Mouse (Mus musculus) intestine, postnatal 0 days (tissue): ENCODE measurements around the gene Hpcal4. TPM values are rescaled to one million over a fixed set of nuclear protein-coding genes. Genes with fewer than 3 reads are reported as not detected.

ENCODE experiments used
- ATAC-seq: fragments of 200-750 bp; cut with Nextera tagmentation; 2 replicates; pipeline ENCODE4 v1.8.0; 2017; ENCODE audit warnings: mild to moderate bottlenecking, moderate TSS enrichment, moderate library complexity
- H3K27ac ChIP-seq: fragments of 300-500 bp; sonication (generic); 2 replicates; pipeline ENCODE4 v1.5.1; 2014; ENCODE audit warnings: mild to moderate bottlenecking, low read depth, low read length, moderate library complexity
- H3K27me3 ChIP-seq: fragments of 300-500 bp; sonication (generic); replicated peaks from 2 replicates; pipeline ENCODE4 v1.6.1; 2014; ENCODE audit warnings: low read length, mixed read lengths; ENCODE audit not compliant: control insufficient read depth, insufficient read depth
- H3K36me3 ChIP-seq: fragments of 300-500 bp; sonication (generic); 2 replicates; pipeline ENCODE4 v1.6.1; 2014; ENCODE audit warnings: mild to moderate bottlenecking, moderate library complexity; ENCODE audit not compliant: control insufficient read depth, insufficient read depth
- H3K4me1 ChIP-seq: fragments of 300-500 bp; sonication (generic); replicated peaks from 2 replicates; pipeline ENCODE4 v1.6.1; 2014; ENCODE audit warnings: antibody characterized with exemption, low read length, mixed read lengths; ENCODE audit not compliant: control insufficient read depth, insufficient read depth
- H3K4me2 ChIP-seq: fragments of 300-500 bp; sonication (generic); replicated peaks from 2 replicates; pipeline ENCODE4 v1.6.1; 2014; ENCODE audit warnings: low read depth, mild to moderate bottlenecking, moderate library complexity
- H3K4me3 ChIP-seq: fragments of 300-500 bp; sonication (generic); 2 replicates; pipeline ENCODE4 v1.5.1; 2014; ENCODE audit warnings: low read depth, low read length
- H3K9ac ChIP-seq: fragments of 300-500 bp; sonication (generic); 2 replicates; pipeline ENCODE4 v1.6.1; 2014; ENCODE audit warnings: mild to moderate bottlenecking, low read depth, low read length
- H3K9me3 ChIP-seq: fragments of 300-500 bp; sonication (generic); 2 replicates; pipeline ENCODE4 v1.6.1; 2016; ENCODE audit warnings: mixed run types; ENCODE audit not compliant: control insufficient read depth
- CTCF ChIP-seq: sonication (generic); IDR thresholded peaks from 2 replicates; pipeline ENCODE4 v1.5.1; 2016; ENCODE audit warnings: low read depth, mild to moderate bottlenecking, control low read depth, antibody characterized with exemption, moderate library complexity
- WGBS: fragments of 180-500 bp; shearing (Covaris S2); extraction: QIAGEN DNeasy Blood & Tissue Kit; methylation state at CpG from one replicate; pipeline ENCODE4 v1.1.7; 2014; 5-methylcytosine and 5-hydroxymethylcytosine counted together
- polyA plus RNA-seq: library from polyadenylated mRNA; unstranded; fragments of >200 nt; fragmentation: Nextera tagmentation; extraction: Ambion mirVana; gene quantifications from 2 replicates; pipeline ENCODE4 v1.2.1, GENCODE M21; 2015

The Hpcal4 gene
- polyA plus RNA-seq, 1 experiment from 2014 or later, result 5.0 TPM

DNA sequence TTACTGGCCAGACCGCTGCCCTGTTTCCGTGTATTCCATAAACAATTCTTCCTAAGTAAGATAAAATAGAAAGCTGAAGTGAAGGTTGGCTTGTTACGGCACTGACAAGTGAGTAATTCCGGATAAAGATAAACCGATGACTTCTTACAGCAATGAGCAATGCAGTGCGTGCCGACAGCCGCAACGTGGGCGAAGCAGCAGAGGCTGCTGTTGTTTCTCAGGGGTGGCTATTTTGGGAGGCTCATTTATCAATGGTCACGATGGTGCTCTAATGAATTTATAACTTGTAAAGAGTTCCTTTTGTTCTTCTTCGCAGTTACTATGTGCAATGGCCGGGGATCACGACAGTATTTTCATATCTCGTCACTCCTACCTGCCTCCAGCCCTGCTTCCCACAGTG, 18.9 kb upstream of the Hpcal4 start:
- 65% methylated on average over 15 of the region's 15 CpGs for WGBS

DNA sequence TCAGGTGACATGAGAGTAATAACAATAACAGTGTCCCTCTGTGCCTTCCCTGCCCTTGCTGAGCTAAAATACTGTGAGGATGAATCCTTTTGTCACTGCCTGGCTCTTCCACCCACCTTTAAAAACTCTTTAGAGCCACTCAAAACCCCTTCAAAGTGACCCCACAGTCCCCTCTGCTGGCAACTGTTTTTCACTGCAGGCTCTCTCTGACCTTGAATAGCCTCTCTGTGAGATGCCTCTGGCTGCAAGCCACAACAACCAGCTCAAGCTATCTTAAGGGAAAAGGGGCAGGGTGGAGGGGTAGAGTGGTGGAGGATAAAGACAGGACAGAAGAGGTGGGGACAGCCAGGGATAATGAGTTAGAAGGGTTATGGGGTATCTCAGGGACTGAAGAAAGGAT, 11.2 kb upstream of the Hpcal4 start:
- 0 out of 2 replicates have a peak, but pooled peaks have one; percentile 29 for TF ChIP-seq CTCF
- Histone ChIP-seq H3K4me1 (no peaks in the 10 kb centered on the region), H3K36me3 (no peaks in the 10 kb centered on the region), H3K4me2 (no peak overlapping the region), H3K4me3 (no peak overlapping the region), H3K27me3 (0 out of 2 replicates have a peak, but pooled peaks cover 4% of the 10 kb centered on the region), H3K9me3 (no peaks in the 10 kb centered on the region), H3K27ac (no peak overlapping the region), H3K9ac (no peak overlapping the region)
- ATAC-seq, result no peak

More for the DNA sequence above, 18.9 kb upstream of the Hpcal4 start:
- Histone ChIP-seq H3K4me3 (no peak overlapping the region), H3K9ac (no peak overlapping the region), H3K27ac (no peak overlapping the region), H3K4me2 (no peak overlapping the region), H3K4me1 (no peaks in the 10 kb centered on the region), H3K9me3 (no peaks in the 10 kb centered on the region; the same call in 1 of the 2 replicates), H3K36me3 (no peaks in the 10 kb centered on the region), H3K27me3 (no peaks in the 10 kb centered on the region)
- no peak for TF ChIP-seq CTCF
- no peak for ATAC-seq

DNA sequence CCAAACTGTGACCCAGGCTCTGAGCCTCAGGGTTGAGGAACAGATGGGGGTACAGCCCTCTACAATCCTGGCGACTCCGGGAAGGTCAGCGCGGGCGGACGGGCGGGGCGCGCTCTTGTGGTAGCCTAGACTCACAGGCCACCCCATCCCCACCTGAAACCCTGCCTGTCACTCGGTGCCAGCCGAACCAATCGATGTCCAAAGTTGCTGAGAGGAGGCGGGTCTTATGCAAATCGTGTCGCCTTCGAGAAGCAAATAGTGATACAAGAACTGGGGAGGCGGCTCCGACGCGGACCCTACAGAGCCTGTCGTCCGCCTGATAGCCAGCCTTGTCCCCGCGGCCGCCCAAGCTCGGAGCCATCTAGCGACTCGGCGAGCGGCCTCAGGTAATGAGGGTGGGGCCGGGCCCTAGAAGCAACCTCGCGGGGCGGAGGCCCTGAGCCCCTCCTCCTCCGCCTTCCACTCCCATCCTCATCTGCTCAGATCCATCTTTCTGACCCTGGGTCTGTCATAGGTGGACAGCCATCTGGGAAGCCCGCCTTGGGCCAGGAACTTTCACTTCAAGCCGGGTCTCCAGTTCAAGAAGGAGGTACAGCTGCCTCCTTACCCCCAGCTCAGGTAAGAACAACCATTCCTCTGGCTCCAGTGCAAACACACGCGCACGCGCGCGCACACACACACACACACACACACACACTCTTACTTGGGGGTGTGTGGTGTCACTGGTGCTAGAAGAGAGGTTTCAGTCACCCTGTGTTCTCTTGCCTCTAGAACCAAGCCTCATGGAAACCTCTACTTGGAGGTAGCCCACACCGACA, 421 bp downstream of the Hpcal4 start:
- peak; percentile 51 for ATAC-seq
- Histone ChIP-seq H3K4me1 (peaks cover 7% of the 10 kb centered on the region; the same call in 1 of the 2 replicates), H3K9ac (peak overlapping the region; percentile 26; the same call in 1 of the 2 replicates), H3K27me3 (peaks cover 58% of the 10 kb centered on the region), H3K4me3 (peak overlapping the region; percentile 39), H3K27ac (no peak overlapping the region), H3K4me2 (peak overlapping the region; percentile 72), H3K9me3 (no peaks in the 10 kb centered on the region), H3K36me3 (no peaks in the 10 kb centered on the region)
- 9% methylated on average over 44 of the region's 44 CpGs for WGBS
- TF ChIP-seq CTCF, result 0 out of 2 replicates have a peak, but pooled peaks have one; percentile 6

GRCm38 (mm10) chr4:123184816-123185215, 1.8 kb downstream of the Hpcal4 start:
- H3K36me3 ChIP-seq, result no peaks in the 10 kb centered on the region
- peaks cover 7% of the 10 kb centered on the region; the same call in 1 of the 2 replicates for H3K4me1 ChIP-seq
- H3K27me3 ChIP-seq, result peaks cover 56% of the 10 kb centered on the region
- H3K9ac ChIP-seq, result no peak overlapping the region
- TF ChIP-seq CTCF, result no peak
- no peaks in the 10 kb centered on the region for H3K9me3 ChIP-seq
- no peak overlapping the region for H3K4me3 ChIP-seq
- ATAC-seq, result no peak
- H3K27ac ChIP-seq, result no peak overlapping the region
- 50% methylated on average over 3 of the region's 3 CpGs for WGBS
- H3K4me2 ChIP-seq, result no peak overlapping the region

GRCm38 (mm10) chr4:123192336-123192735, 9.3 kb downstream of the Hpcal4 start:
- Histone ChIP-seq H3K27ac (no peak overlapping the region), H3K9me3 (no peaks in the 10 kb centered on the region), H3K4me2 (no peak overlapping the region), H3K4me3 (no peak overlapping the region), H3K9ac (no peak overlapping the region), H3K27me3 (0 out of 2 replicates have a peak, but pooled peaks cover 4% of the 10 kb centered on the region), H3K4me1 (no peaks in the 10 kb centered on the region), H3K36me3 (no peaks in the 10 kb centered on the region)
- WGBS, result 80% methylated on average over 11 of the region's 11 CpGs
- TF ChIP-seq CTCF, result no peak
- ATAC-seq, result no peak

GRCm38 (mm10) chr4:123193791-123194190, 10.8 kb downstream of the Hpcal4 start:
- no peaks in the 10 kb centered on the region for H3K36me3 ChIP-seq
- H3K9me3 ChIP-seq, result no peaks in the 10 kb centered on the region
- TF ChIP-seq CTCF, result no peak
- H3K4me2 ChIP-seq, result no peak overlapping the region
- H3K27me3 ChIP-seq, result peaks cover 11% of the 10 kb centered on the region; the same call in 1 of the 2 replicates
- no peaks in the 10 kb centered on the region for H3K4me1 ChIP-seq
- ATAC-seq, result no peak
- 88% methylated on average over 11 of the region's 11 CpGs for WGBS
- no peak overlapping the region for H3K4me3 ChIP-seq
- H3K27ac ChIP-seq, result no peak overlapping the region
- no peak overlapping the region for H3K9ac ChIP-seq
